Mouse (Mus musculus) layer of hippocampus, adult 9-10 months (tissue): ENCODE results near the gene Tm9sf2.
A peak's percentile ranks its signal among the peaks of the same experiment; 100 is the strongest.

ENCODE experiments used
- DNase-seq: peaks from one replicate; pipeline ENCODE4 v3.0.0; 2022; ENCODE audit warnings: low spot score

The Tm9sf2 gene

DNA sequence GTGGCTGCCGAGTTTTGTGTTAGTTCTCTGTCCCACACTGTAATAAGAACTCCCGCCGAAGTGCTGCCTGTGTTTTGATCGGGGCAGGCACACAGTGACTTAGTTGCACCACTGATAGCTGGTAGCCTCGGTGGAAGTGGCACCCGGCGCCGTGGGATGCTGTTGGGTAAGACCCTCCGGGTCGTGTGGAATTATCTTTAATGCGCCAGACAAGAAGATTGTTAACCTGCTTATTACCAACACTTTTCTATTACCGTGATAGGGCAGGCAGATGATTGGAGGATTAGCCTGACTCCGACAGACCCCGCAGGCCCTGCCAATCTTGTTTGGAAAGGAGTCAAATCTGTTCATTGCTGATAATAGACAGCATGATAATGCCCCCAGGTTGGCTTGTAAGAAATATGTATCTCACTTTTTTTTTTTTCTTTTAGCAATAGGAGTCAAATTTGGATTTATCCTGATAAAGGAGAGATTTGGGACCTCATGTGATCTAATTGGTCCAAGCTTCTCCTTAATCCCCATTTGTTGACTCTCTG is 69.5 kb downstream of the Tm9sf2 start:
- no peak for DNase-seq

DNA sequence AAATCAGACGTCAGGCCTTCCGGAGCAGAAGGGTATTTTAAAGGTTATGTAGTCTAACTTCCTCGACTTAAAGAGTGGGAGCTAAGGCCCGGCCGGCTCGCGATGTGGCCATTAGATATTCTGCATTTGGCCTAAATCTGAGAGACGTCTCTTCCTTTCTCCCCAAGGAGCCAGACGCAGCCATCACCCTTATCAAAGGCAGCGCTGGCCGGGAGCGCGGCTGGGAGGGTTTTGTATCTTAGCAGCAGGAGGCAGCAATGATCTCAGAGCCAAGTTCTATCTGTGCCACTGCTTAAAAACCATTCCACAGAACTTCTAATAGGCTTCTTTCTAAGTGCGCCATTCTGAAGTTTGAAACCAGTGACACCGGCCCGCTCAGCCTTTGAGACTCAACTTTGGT is 72.4 kb downstream of the Tm9sf2 start:
- DNase-seq, result no peak

DNA sequence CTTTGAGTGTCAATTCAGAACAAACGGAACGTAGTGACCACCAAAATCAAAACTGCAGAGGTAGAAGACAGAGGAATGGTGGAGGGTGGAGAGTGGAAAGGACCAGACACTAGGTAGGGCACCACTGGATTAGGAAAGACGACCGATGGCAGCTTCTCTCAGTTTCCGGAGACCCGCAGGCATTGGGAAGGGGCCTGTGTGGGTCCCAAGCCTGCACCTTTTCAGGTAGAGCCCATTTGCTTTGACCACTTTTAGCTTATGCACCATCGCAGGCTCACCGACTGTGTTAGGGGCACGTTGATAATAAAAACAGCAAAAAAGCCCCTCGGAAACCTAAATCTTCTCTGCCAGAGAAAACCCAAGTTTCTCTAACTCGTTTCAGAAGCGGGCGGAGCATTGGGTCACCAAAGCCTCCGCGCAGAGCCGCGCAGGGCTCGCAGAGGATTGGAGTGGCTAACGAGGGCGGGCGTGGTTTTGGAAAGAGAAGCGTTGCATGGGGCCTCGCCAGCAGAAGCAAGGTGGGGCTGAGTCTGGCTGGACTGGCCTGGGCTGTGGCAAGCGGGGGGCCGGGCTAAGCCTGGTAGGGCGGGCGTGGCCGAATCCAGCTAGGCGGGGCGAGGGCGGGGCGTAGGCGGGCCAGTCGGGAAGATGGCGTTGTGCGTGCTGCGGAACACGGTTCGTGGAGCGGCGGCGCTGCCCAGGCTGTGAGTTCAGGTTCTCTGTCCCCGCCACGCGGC is 74.4 kb downstream of the Tm9sf2 start, which contains the start of gene Clybl:
TSS of gene Clybl (plus strand) at position 627 of the 737 bp plus-strand sequence.
- peak; percentile 79 for DNase-seq

DNA sequence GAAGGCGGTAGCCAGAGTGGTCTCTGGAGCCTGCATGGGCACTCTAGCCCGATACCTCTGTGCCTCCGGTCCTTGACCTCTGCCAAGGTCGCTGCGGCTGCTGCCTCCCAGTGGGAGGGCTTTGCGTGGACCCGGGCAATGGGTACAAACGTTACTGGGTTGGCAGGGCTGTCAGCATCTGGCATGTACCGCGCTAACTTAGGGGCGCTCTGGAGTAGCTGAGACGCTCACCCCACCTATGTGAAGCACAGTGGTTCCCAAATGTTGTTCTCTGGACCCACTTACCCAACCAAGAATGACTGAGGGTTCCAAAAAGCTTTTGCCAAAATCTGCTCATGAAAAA is 74.9 kb downstream of the Tm9sf2 start:
- no peak for DNase-seq

DNA sequence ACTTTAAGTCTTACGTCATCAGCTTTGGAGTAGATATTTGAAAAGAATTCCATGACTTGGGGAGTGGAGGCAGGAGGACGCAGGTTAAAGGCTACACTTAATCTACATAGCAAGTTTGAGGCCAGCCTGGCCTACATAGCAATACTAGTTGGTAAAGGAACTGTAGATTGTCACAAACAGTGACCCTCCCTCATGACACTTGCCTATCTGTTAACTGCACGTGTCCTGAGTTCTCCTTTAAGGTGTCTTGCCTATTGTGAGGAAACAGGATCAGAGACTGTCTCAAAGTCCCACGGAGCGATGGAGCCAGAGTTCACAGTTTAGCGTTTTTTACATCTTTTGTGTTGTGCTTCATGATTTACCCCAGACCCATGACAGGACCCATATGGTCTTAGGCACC is 75.4 kb downstream of the Tm9sf2 start:
- no peak for DNase-seq

DNA sequence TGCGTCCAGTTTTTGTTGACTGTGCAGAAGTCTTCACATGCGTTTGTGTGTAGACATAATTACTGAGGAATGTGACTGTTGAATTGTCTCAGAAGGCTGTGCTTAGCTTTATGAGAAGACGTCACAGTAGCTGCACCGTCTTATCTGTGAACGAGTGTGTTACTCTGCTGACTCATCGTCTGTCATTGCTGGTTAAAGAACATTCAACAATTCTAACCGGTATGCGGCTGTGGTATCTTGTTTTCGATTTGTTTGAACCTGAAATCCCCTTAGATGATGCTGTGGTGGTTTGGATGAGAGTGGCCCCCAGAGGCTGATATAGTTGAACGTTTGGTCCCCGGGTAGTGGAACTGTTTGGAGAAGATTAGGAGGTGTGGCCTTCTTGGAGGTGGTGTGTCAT is 77.1 kb downstream of the Tm9sf2 start:
- no peak for DNase-seq

DNA sequence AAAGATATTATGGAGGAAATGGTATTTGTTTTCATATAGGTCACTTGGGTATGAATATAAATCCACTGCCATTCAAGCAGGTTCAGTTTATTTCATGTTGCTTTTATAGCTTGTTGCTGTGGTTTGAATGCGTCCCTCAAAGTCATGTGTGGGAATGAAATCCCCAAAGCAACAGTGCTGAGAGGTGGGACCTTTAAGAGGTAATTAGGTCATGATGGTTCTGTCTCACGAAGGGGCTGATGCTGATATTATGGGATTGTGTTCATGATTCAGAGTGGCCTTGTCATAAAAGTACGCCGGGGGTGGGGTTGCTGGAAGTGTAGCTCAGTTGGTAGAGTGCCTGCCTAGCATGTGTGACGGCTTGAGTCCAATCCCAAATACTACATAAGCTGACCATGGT is 81.4 kb downstream of the Tm9sf2 start:
- DNase-seq, result no peak

DNA sequence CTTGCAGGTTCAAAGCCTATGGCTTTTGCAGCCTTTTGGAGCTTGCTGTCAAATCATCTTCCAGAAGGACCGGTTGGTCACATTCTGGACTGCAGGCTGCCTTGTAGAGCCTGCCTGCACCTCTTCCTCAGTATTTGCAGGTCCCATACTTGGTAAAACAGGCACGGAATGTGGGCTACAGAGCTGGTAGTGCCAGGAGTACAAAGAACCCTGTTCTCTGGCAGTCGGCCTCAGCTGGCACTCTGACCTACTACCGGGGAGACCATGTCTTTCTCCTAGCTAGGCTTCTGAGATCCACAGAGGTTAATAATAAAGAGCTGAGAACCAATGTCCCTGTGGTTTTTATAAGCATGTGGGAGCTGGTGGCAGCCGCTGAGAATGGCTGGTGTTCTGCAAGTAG is 83.1 kb downstream of the Tm9sf2 start:
- no peak for DNase-seq

DNA sequence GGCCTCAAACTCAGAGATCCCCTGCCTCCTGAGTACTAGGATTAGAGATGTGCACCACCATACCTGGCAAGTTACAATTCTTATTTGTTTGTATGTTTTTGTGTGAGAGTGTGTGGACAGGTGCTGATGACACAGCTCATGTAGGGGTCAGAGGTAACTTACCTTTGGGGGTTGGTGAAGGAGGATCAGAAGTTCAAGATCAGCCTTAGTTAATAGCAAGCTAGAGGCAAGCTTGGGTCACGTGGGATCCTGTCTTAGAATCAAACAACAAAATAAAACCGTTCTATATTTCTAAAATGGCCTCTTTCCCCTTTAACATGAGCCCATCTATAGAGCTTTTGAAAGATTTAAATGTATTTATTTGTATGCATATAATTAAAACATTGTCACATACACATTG is 83.7 kb downstream of the Tm9sf2 start:
- DNase-seq, result no peak

DNA sequence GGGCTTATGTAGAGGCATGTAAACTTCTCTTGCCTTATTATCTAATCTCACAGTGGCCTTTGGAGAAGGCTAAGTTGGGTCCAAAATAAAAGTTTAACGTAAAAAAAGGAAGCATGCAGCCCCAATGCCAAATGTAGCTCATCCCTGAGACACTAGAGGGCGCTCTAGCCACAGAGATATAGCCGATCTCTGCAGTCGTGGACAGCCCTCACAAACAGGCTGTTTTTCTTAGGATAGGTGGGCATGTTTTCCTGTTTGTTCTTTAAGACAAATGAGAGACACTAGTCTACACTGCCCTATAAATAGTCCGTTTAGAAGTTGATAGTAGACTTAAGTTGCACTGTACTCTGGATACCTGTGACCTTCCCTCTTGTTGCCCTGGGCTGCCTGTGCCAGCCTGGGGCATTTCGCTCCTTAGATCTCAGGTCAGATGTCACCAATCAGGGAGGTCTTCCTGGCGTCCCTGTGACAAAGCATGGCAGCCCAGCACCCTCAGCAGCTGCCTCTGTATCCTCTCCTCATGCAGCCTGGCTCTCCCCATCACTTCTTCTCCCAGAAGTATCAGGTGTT is 84.2 kb downstream of the Tm9sf2 start:
- peak; percentile 50 for DNase-seq

DNA sequence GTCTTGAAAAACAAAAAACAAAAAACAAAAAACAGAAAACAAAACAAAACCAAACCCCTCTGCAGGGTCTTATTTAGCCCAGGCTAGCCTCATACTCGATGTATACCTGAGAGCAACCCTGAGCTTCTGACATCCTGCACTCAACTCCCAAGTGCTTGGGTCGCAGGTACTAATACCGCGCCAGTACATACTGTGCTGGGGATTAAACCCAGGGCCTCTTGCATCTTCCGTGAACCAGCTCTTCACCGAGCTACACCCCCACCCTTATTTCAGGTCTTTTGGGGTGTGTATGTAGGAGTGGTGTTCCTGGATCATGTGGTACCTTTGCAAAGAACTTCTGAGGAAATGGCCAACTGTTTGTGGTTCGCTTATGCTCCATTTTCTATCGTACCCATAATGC is 87.8 kb downstream of the Tm9sf2 start:
- DNase-seq, result no peak

DNA sequence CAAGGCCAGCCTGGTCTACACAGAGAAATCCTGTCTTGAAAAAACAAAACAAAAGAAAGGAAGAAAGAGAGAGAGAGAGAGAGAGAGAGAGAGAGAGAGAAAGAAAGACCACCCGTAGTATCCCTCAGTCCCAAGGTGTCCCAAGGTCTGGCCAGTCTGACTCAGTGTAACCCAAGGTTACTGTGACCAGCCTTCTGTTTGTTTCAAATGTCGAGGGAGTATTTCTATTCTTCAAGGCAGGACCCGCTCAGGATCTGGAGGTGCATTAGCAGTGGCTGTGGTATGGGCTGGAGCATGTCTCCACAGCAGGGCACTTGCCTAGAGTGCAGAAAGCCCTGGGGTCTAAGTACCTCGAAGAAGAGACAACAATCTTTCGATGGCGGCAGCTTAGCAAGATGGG is 90.0 kb downstream of the Tm9sf2 start:
- no peak for DNase-seq

DNA sequence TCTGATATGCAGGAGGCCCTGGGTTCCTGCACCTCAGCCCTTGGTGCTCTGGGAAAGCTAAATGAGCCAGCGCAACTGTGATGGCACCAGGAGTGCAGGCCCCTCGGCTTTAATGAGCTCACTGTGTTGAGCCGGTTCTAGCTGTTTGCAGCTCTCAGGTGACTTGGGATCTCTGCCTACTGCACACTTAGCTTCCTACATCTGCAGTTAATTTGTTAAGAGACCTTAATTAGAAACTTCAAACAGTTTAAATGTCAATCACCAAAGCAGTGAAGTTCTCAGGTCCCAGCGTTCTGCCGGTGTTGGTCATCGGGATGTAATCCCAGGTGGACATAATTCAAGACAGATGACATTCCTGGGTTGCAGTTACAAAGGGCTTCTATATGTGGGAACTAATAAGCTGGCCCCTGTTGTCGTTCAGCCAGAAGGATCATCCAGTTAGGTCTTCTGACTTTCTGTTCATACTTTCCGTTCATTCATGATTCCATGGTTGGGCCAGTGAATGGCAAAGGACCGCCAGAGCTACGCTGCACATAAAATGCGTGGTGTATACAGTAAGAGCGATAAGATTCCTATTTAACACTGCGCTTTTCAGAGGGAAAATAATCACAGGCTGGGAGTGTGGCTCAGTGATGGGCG is 93.5 kb downstream of the Tm9sf2 start:
- DNase-seq, result no peak

DNA sequence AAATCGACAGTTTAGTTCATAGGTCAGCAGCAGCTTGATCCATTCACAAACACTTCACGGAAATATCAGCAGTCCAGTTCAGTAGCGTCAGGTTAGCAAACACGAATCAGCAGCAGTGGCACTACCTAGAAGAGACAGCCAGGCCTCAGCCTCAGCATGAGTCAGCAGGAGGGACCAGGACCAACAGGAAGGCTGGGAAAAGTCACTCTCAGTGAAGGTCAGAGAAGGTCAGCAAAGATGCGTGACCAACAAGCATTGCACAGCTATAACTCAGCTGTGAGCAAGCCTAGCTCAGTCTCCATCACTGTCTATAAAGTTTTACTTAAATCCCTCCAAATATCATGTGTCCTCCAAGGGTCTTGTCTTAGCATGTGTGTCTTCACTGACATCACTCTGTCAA is 102.3 kb downstream of the Tm9sf2 start:
- no peak for DNase-seq
